Mouse (Mus musculus): ENCODE results near the gene Slc2a3.

- no peak for TF ChIP-seq POLR2A (IDR thresholded peaks at IDR 0.05; ENCODE audit: control insufficient read depth, extremely low read depth, insufficient read depth, low read length, poor library complexity)
- TF ChIP-seq CTCF (IDR thresholded peaks at IDR 0.05; ENCODE audit: borderline replicate concordance, control insufficient read depth, extremely low read depth, insufficient read depth, low read length, poor library complexity), result no peak
These were observed 10.5 kb upstream of the Slc2a3 start for GRCm38 (mm10) chr6:122811771-122812600.

Data from thymus, adult 2 months (tissue).